Mouse (Mus musculus): ENCODE results near the gene Eno3. TPM values are rescaled to one million over a fixed set of nuclear protein-coding genes. Genes with fewer than 3 reads are reported as not detected.

Eno3 gene
- total and polyA plus RNA-seq, 2 experiments from 2014 or later, result 7.6 to 9.9 TPM

GRCm38 (mm10) chr11:70626877-70627276 is 30.1 kb upstream of the Eno3 start:
- no peak overlapping the region for H3K9ac ChIP-seq (replicated peaks; ENCODE audit: low read length, poor library complexity, severe bottlenecking)
- no peaks in the 10 kb centered on the region for H3K36me3 ChIP-seq (ENCODE audit: insufficient read depth, low read length)
- no peaks in the 10 kb centered on the region for H3K4me1 ChIP-seq (ENCODE audit: insufficient read depth, low read length)
- no peak overlapping the region for H3K4me2 ChIP-seq (ENCODE audit: low read depth, low read length, poor library complexity, severe bottlenecking)
- H3K27me3 ChIP-seq (ENCODE audit: insufficient read depth, low read length), result no peaks in the 10 kb centered on the region
- no peak for DNase-seq (ENCODE audit: low spot score)
- H3K9me3 ChIP-seq (ENCODE audit: low read length), result no peaks in the 10 kb centered on the region
- 79% methylated on average over 4 of the region's 4 CpGs for WGBS
- no peak for TF ChIP-seq CTCF (IDR thresholded peaks at IDR 0.05)
- no peak overlapping the region for H3K27ac ChIP-seq (ENCODE audit: low read depth, low read length)
- no peak overlapping the region for H3K4me3 ChIP-seq (ENCODE audit: low read depth, low read length)
- no peak for ATAC-seq (ENCODE audit: low FRiP score)

GRCm38 (mm10) chr11:70628431-70628830 is 28.6 kb upstream of the Eno3 start:
- H3K4me1 ChIP-seq (ENCODE audit: insufficient read depth, low read length), result no peaks in the 10 kb centered on the region
- no peak for ATAC-seq (ENCODE audit: low FRiP score)
- H3K27me3 ChIP-seq (ENCODE audit: insufficient read depth, low read length), result no peaks in the 10 kb centered on the region
- no peak overlapping the region for H3K9ac ChIP-seq (replicated peaks; ENCODE audit: low read length, poor library complexity, severe bottlenecking)
- no peaks in the 10 kb centered on the region for H3K9me3 ChIP-seq (ENCODE audit: low read length)
- H3K36me3 ChIP-seq (ENCODE audit: insufficient read depth, low read length), result no peaks in the 10 kb centered on the region
- no peak overlapping the region for H3K27ac ChIP-seq (ENCODE audit: low read depth, low read length)
- no peak overlapping the region for H3K4me3 ChIP-seq (ENCODE audit: low read depth, low read length)
- no peak overlapping the region for H3K4me2 ChIP-seq (ENCODE audit: low read depth, low read length, poor library complexity, severe bottlenecking)
- WGBS, result 65% methylated on average over 2 of the region's 2 CpGs
- TF ChIP-seq CTCF (IDR thresholded peaks at IDR 0.05), result no peak
- DNase-seq (ENCODE audit: low spot score), result no peak

GRCm38 (mm10) chr11:70629557-70629956 is 27.4 kb upstream of the Eno3 start:
- Histone ChIP-seq H3K9ac (replicated peaks; ENCODE audit: low read length, poor library complexity, severe bottlenecking) (no peak overlapping the region), H3K27me3 (ENCODE audit: insufficient read depth, low read length) (no peaks in the 10 kb centered on the region), H3K36me3 (ENCODE audit: insufficient read depth, low read length) (no peaks in the 10 kb centered on the region), H3K4me3 (ENCODE audit: low read depth, low read length) (no peak overlapping the region), H3K4me1 (ENCODE audit: insufficient read depth, low read length) (no peaks in the 10 kb centered on the region), H3K27ac (ENCODE audit: low read depth, low read length) (no peak overlapping the region), H3K9me3 (ENCODE audit: low read length) (no peaks in the 10 kb centered on the region), H3K4me2 (ENCODE audit: low read depth, low read length, poor library complexity, severe bottlenecking) (no peak overlapping the region)
- ATAC-seq (ENCODE audit: low FRiP score), result no peak
- DNase-seq (ENCODE audit: low spot score), result no peak
- peak; percentile 50 for TF ChIP-seq CTCF (IDR thresholded peaks at IDR 0.05)
- 60% methylated on average over 5 of the region's 5 CpGs for WGBS

- Histone ChIP-seq H3K27me3 (ENCODE audit: insufficient read depth, low read length) (no peaks in the 10 kb centered on the region), H3K4me3 (ENCODE audit: low read depth, low read length) (no peak overlapping the region), H3K4me1 (ENCODE audit: insufficient read depth, low read length) (no peaks in the 10 kb centered on the region), H3K9ac (replicated peaks; ENCODE audit: low read length, poor library complexity, severe bottlenecking) (no peak overlapping the region), H3K36me3 (ENCODE audit: insufficient read depth, low read length) (no peaks in the 10 kb centered on the region), H3K27ac (ENCODE audit: low read depth, low read length) (no peak overlapping the region), H3K4me2 (ENCODE audit: low read depth, low read length, poor library complexity, severe bottlenecking) (no peak overlapping the region), H3K9me3 (ENCODE audit: low read length) (no peaks in the 10 kb centered on the region)
- DNase-seq (ENCODE audit: low spot score), result no peak
- 59% methylated on average over 7 of the region's 7 CpGs for WGBS
- ATAC-seq (ENCODE audit: low FRiP score), result no peak
- TF ChIP-seq CTCF (IDR thresholded peaks at IDR 0.05), result no peak
Measured at GRCm38 (mm10) chr11:70630129-70630528, 26.9 kb upstream of the Eno3 start.

GRCm38 (mm10) chr11:70635601-70636000 is 21.4 kb upstream of the Eno3 start:
- 83% methylated on average over 4 of the region's 4 CpGs for WGBS
- H3K9ac ChIP-seq (replicated peaks; ENCODE audit: low read length, poor library complexity, severe bottlenecking), result no peak overlapping the region
- no peak overlapping the region for H3K27ac ChIP-seq (ENCODE audit: low read depth, low read length)
- no peak for DNase-seq (ENCODE audit: low spot score)
- H3K4me2 ChIP-seq (ENCODE audit: low read depth, low read length, poor library complexity, severe bottlenecking), result no peak overlapping the region
- no peaks in the 10 kb centered on the region for H3K4me1 ChIP-seq (ENCODE audit: insufficient read depth, low read length)
- TF ChIP-seq CTCF (IDR thresholded peaks at IDR 0.05), result no peak
- ATAC-seq (ENCODE audit: low FRiP score), result no peak
- no peaks in the 10 kb centered on the region for H3K36me3 ChIP-seq (ENCODE audit: insufficient read depth, low read length)
- no peak overlapping the region for H3K4me3 ChIP-seq (ENCODE audit: low read depth, low read length)
- H3K27me3 ChIP-seq (ENCODE audit: insufficient read depth, low read length), result no peaks in the 10 kb centered on the region
- no peaks in the 10 kb centered on the region for H3K9me3 ChIP-seq (ENCODE audit: low read length)

- ATAC-seq (ENCODE audit: low FRiP score), result no peak
- Histone ChIP-seq H3K27me3 (ENCODE audit: insufficient read depth, low read length) (no peaks in the 10 kb centered on the region), H3K4me1 (ENCODE audit: insufficient read depth, low read length) (no peaks in the 10 kb centered on the region), H3K27ac (ENCODE audit: low read depth, low read length) (no peak overlapping the region), H3K9ac (replicated peaks; ENCODE audit: low read length, poor library complexity, severe bottlenecking) (no peak overlapping the region), H3K9me3 (ENCODE audit: low read length) (no peaks in the 10 kb centered on the region), H3K36me3 (ENCODE audit: insufficient read depth, low read length) (no peaks in the 10 kb centered on the region), H3K4me2 (ENCODE audit: low read depth, low read length, poor library complexity, severe bottlenecking) (no peak overlapping the region), H3K4me3 (ENCODE audit: low read depth, low read length) (no peak overlapping the region)
- no peak for TF ChIP-seq CTCF (IDR thresholded peaks at IDR 0.05)
- WGBS, result 94% methylated on average over 1 of the region's 1 CpGs
- no peak for DNase-seq (ENCODE audit: low spot score)
Measured at GRCm38 (mm10) chr11:70637764-70638163, 19.2 kb upstream of the Eno3 start.
